In genomic region chrX:53642980-53643961, GRCm38 (mm10) we compare ENCODE assay signal across 8 mouse cellular contexts. TPM values are rescaled to one million over a fixed set of nuclear protein-coding genes. Genes with fewer than 3 reads are reported as not detected.
DNase-seq lines count a peak whose midpoint lies in the region; ATAC-seq lines count a peak whose summit lies in the region.
"Not testable (repeated sequence)": the region's sequence is repeated elsewhere in the genome, so short reads cannot be mapped to it uniquely, and the experiment has no call there.

Gene Rtl8a, minus strand, starts transcription at chrX:53643682.

- not testable (repeated sequence) for H3K27me3 ChIP-seq in hindbrain, embryonic 14.5 days (ENCODE audit: control insufficient read depth, insufficient read depth, low read length)

- H3K4me3 ChIP-seq in hindbrain, embryonic 14.5 days (replicated peaks; ENCODE audit: low read length), result peak within 1 kb of the TSS; percentile 29

- not testable (repeated sequence) for H3K36me3 ChIP-seq in hindbrain, embryonic 14.5 days (replicated peaks; ENCODE audit: control insufficient read depth, insufficient read depth)

- 13% methylated on average over 10 of the region's 50 CpGs for WGBS in hindbrain, embryonic 14.5 days

- H3K4me1 ChIP-seq in hindbrain, embryonic 14.5 days (replicated peaks; ENCODE audit: control insufficient read depth, insufficient read depth, low read length), result not testable (repeated sequence)

- not testable (repeated sequence) for H3K9me3 ChIP-seq in hindbrain, embryonic 14.5 days (ENCODE audit: control insufficient read depth, low read length)

- ATAC-seq in hindbrain, embryonic 14.5 days (ENCODE audit: low FRiP score), result peak; percentile 95

- H3K9ac ChIP-seq in hindbrain, embryonic 14.5 days, result 0 out of 2 replicates have a peak within 1 kb of the TSS, but pooled peaks have one; percentile 31

- H3K4me2 ChIP-seq in hindbrain, embryonic 14.5 days (replicated peaks), result peak within 1 kb of the TSS; percentile 51

- not testable (repeated sequence) for H3K27ac ChIP-seq in hindbrain, embryonic 14.5 days

- peak; percentile 70 for DNase-seq in T-cell, adult 2 months (ENCODE audit: low spot score)
- DNase-seq in cerebellum, postnatal 25 days, result peak; percentile 81 to 89
- DNase-seq in frontal cortex, postnatal 36 days (ENCODE audit: low spot score in 2 of 2), result peak; percentile 60 to 71
- DNase-seq in hindbrain, embryonic 14.5 days (ENCODE audit: low spot score), result peak; percentile 81
- peak; percentile 30 to 53 for DNase-seq in layer of hippocampus, postnatal 25 days (ENCODE audit: extremely low spot score in 1 of 2, low spot score in 1 of 2)
- peak; percentile 86 for DNase-seq in lung, postnatal 14 days
- peak; percentile 69 for DNase-seq in ovary, postnatal 36 days (ENCODE audit: low spot score)
- DNase-seq in thymus, postnatal 14 days, result peak; percentile 73

RNA-seq across cellular contexts. Expression of gene Rtl8a, which starts in this region (rescaled TPM):
- 254 TPM in 2 replicates for polyA plus RNA-seq in hindbrain, embryonic 14.5 days (2014; fragmentation: Nextera tagmentation; extraction: Ambion mirVana)
- total RNA-seq in layer of hippocampus, postnatal 25 days (2021), result 100 to 1,000 TPM; 199 to 276 TPM
